Mouse (Mus musculus): ENCODE measurements at regions not wholly inside any gene's neighbourhood (a gene's known extent, or its start where the extent isn't known, plus 50 kb on each side); places are given as distances from the start of the nearest gene placed in this dataset.

- no peak for TF ChIP-seq CTCF (IDR thresholded peaks at IDR 0.05; ENCODE audit: low read depth)
- TF ChIP-seq EP300 (IDR thresholded peaks at IDR 0.05; ENCODE audit: low read depth): no peak
Measured at GRCm38 (mm10) chr1:132794462-132794861, 52.9 kb upstream of the Nfasc start.
